In the genomic region with DNA sequence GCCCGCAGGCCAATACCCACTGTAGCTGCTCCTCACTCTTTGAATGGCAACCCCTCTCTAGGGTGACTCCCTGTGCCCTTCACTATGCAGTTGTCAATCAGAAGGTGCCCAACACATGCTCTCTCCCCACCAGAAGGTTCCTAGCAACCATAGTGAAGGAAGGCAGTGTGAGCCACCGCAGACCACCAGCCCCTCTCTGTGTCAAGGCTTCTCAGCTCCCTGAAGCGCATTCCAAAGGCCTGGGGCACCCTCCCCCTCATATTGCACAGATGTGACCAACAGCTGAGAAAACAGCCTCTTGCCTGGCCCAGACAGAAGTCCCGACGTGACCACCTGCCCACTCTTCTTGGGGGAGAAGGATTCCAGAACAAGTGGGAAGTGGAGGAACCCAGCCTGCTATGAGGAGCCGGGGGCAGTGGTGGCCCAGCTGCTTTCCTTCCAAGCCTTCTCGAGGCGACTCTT, we compare ENCODE assay signal across 7 mouse cellular contexts. TPM values are rescaled to one million over a fixed set of nuclear protein-coding genes. Genes with fewer than 3 reads are reported as not detected.
DNase-seq lines count a peak whose midpoint lies in the region; ATAC-seq and TF ChIP-seq lines count a peak whose summit lies in the region.

No protein-coding gene starts in this region.

- peak overlapping the region; percentile 70 for H3K4me3 ChIP-seq in ES-Bruce4 (ENCODE audit: low read depth, low read length)
- peak overlapping the region; percentile 86 for H3K4me3 ChIP-seq in hindbrain, embryonic 11.5 days (ENCODE audit: low read depth, low read length)
- H3K4me3 ChIP-seq in midbrain, embryonic 11.5 days (ENCODE audit: low read depth, low read length), result peak overlapping the region; percentile 96

- ATAC-seq in hindbrain, embryonic 11.5 days (ENCODE audit: low FRiP score), result peak; percentile 61
- peak; percentile 14 for ATAC-seq in midbrain, embryonic 11.5 days (ENCODE audit: low FRiP score)

- DNase-seq in brain, embryonic 14.5 days (ENCODE audit: low read depth), result peak; percentile 70
- DNase-seq in hindbrain, embryonic 11.5 days (ENCODE audit: low spot score), result no peak
- peak; percentile 95 for DNase-seq in midbrain, embryonic 11.5 days (ENCODE audit: low spot score, missing footprints)
- DNase-seq in retina, embryonic 14.5 days (ENCODE audit: low spot score), result no peak
- no peak for DNase-seq in T-cell, adult 2 months (ENCODE audit: low spot score)
- DNase-seq in ovary, postnatal 36 days (ENCODE audit: low spot score), result no peak

- no peaks in the 10 kb centered on the region for H3K36me3 ChIP-seq in ES-Bruce4 (ENCODE audit: control insufficient read depth, insufficient read depth, low read length, poor library complexity, severe bottlenecking)
- H3K36me3 ChIP-seq in hindbrain, embryonic 11.5 days (ENCODE audit: control insufficient read depth, insufficient read depth, low read length), result peaks cover 2% of the 10 kb centered on the region; the same call in 1 of the 2 replicates
- peaks cover 20% of the 10 kb centered on the region for H3K36me3 ChIP-seq in midbrain, embryonic 11.5 days (ENCODE audit: control insufficient read depth, insufficient read depth, low read length)

- no peak for TF ChIP-seq CTCF in ES-Bruce4 (IDR thresholded peaks at IDR 0.05; ENCODE audit: low read depth, low read length)
- TF ChIP-seq CTCF in brain, embryonic 14.5 days (IDR thresholded peaks at IDR 0.05; ENCODE audit: borderline replicate concordance, extremely low read depth, insufficient read depth, insufficient read length), result no peak

- WGBS in hindbrain, embryonic 11.5 days, result 1% methylated on average over 8 of the region's 8 CpGs
- WGBS in midbrain, embryonic 11.5 days, result 5% methylated on average over 8 of the region's 8 CpGs

- no peak overlapping the region for H3K9ac ChIP-seq in ES-Bruce4 (ENCODE audit: low read depth, poor library complexity, severe bottlenecking)
- peak overlapping the region; percentile 92 for H3K9ac ChIP-seq in hindbrain, embryonic 11.5 days (ENCODE audit: low read depth, low read length)
- H3K9ac ChIP-seq in midbrain, embryonic 11.5 days (ENCODE audit: low read length), result peak overlapping the region; percentile 93

- no peak overlapping the region for H3K27ac ChIP-seq in ES-Bruce4 (ENCODE audit: insufficient read depth, low read length)
- H3K27ac ChIP-seq in hindbrain, embryonic 11.5 days (ENCODE audit: low read depth, low read length), result peak overlapping the region; percentile 97
- peak overlapping the region; percentile 98 for H3K27ac ChIP-seq in midbrain, embryonic 11.5 days (ENCODE audit: low read depth, low read length)

- peak overlapping the region; percentile 94 for H3K4me2 ChIP-seq in hindbrain, embryonic 11.5 days (replicated peaks; ENCODE audit: low read depth, low read length)
- H3K4me2 ChIP-seq in midbrain, embryonic 11.5 days, result peak overlapping the region; percentile 96

- H3K27me3 ChIP-seq in ES-Bruce4 (ENCODE audit: control insufficient read depth, insufficient read depth, low read length, poor library complexity, severe bottlenecking), result peaks cover 11% of the 10 kb centered on the region
- H3K27me3 ChIP-seq in hindbrain, embryonic 11.5 days (ENCODE audit: control insufficient read depth, insufficient read depth, low read length), result no peaks in the 10 kb centered on the region
- H3K27me3 ChIP-seq in midbrain, embryonic 11.5 days (ENCODE audit: control insufficient read depth, insufficient read depth, low read length), result no peaks in the 10 kb centered on the region

- TF ChIP-seq EP300 in ES-Bruce4 (IDR thresholded peaks at IDR 0.05; ENCODE audit: insufficient read depth, low read depth, low read length), result no peak

- no peaks in the 10 kb centered on the region for H3K9me3 ChIP-seq in ES-Bruce4 (replicated peaks; ENCODE audit: control insufficient read depth, insufficient read depth, low read length, poor library complexity, severe bottlenecking)
- H3K9me3 ChIP-seq in hindbrain, embryonic 11.5 days (ENCODE audit: control insufficient read depth, low read length), result no peaks in the 10 kb centered on the region
- H3K9me3 ChIP-seq in midbrain, embryonic 11.5 days (ENCODE audit: control insufficient read depth, low read length), result no peaks in the 10 kb centered on the region

- peaks cover 1% of the 10 kb centered on the region for H3K4me1 ChIP-seq in ES-Bruce4 (ENCODE audit: control insufficient read depth, insufficient read depth, low read length)
- peaks cover 13% of the 10 kb centered on the region for H3K4me1 ChIP-seq in hindbrain, embryonic 11.5 days (replicated peaks; ENCODE audit: control insufficient read depth, insufficient read depth, low read length)
- peaks cover 41% of the 10 kb centered on the region for H3K4me1 ChIP-seq in midbrain, embryonic 11.5 days (ENCODE audit: control insufficient read depth, insufficient read depth, low read length)

- no peak for TF ChIP-seq POLR2A in ES-Bruce4 (IDR thresholded peaks at IDR 0.05; ENCODE audit: insufficient read depth, low read length)
- no peak for TF ChIP-seq POLR2A in brain, embryonic 14.5 days (IDR thresholded peaks at IDR 0.05; ENCODE audit: borderline replicate concordance, extremely low read depth, insufficient read depth, insufficient read length, poor library complexity, severe bottlenecking)

RNA-seq across cellular contexts. Expression of a gene that starts 1.4 kb away (rescaled TPM):
- 34.5 and 36.0 TPM in 2 replicates for polyA plus RNA-seq in ES-Bruce4 (2011; ENCODE audit: insufficient read depth, insufficient read length, low read depth, missing spikeins)
- polyA plus RNA-seq in brain, embryonic 14.5 days (2012; rRNA removed), result 29.1 and 44.3 TPM in 2 replicates
- polyA plus RNA-seq in hindbrain, embryonic 11.5 days (2014; fragmentation: Nextera tagmentation; extraction: Ambion mirVana), result 71.6 and 87.9 TPM in 2 replicates
- polyA plus RNA-seq in midbrain, embryonic 11.5 days (2014; fragmentation: Nextera tagmentation; extraction: Ambion mirVana), result 70.3 and 85.4 TPM in 2 replicates

RNA-seq across cellular contexts. Expression of a gene that starts 23.8 kb away (rescaled TPM):
- polyA plus RNA-seq in ES-Bruce4 (2011; ENCODE audit: insufficient read depth, insufficient read length, low read depth, missing spikeins), result 11.9 and 12.0 TPM in 2 replicates
- polyA plus RNA-seq in brain, embryonic 14.5 days (2012; rRNA removed), result 20.0 and 33.4 TPM in 2 replicates
- 738 and 794 TPM in 2 replicates for polyA plus RNA-seq in hindbrain, embryonic 11.5 days (2014; fragmentation: Nextera tagmentation; extraction: Ambion mirVana)
- 539 and 540 TPM in 2 replicates for polyA plus RNA-seq in midbrain, embryonic 11.5 days (2014; fragmentation: Nextera tagmentation; extraction: Ambion mirVana)

RNA-seq across cellular contexts. Expression of a gene that starts 27.8 kb away (rescaled TPM):
- polyA plus RNA-seq in ES-Bruce4 (2011; ENCODE audit: insufficient read depth, insufficient read length, low read depth, missing spikeins), result 1.1 TPM in 2 replicates
- polyA plus RNA-seq in brain, embryonic 14.5 days (2012; rRNA removed), result 56.8 and 62.0 TPM in 2 replicates
- 0.21 and 0.82 TPM in 2 replicates for polyA plus RNA-seq in hindbrain, embryonic 11.5 days (2014; fragmentation: Nextera tagmentation; extraction: Ambion mirVana)
- polyA plus RNA-seq in midbrain, embryonic 11.5 days (2014; fragmentation: Nextera tagmentation; extraction: Ambion mirVana), result 0.37 and 0.44 TPM in 2 replicates

RNA-seq across cellular contexts. Expression of a gene that starts 41.7 kb away (rescaled TPM):
- polyA plus RNA-seq in ES-Bruce4 (2011; ENCODE audit: insufficient read depth, insufficient read length, low read depth, missing spikeins), result 14.9 and 18.8 TPM in 2 replicates
- polyA plus RNA-seq in brain, embryonic 14.5 days (2012; rRNA removed), result 41.0 and 55.9 TPM in 2 replicates
- 13.7 and 17.9 TPM in 2 replicates for polyA plus RNA-seq in hindbrain, embryonic 11.5 days (2014; fragmentation: Nextera tagmentation; extraction: Ambion mirVana)
- polyA plus RNA-seq in midbrain, embryonic 11.5 days (2014; fragmentation: Nextera tagmentation; extraction: Ambion mirVana), result 14.6 and 17.0 TPM in 2 replicates

RNA-seq across cellular contexts. Expression of a gene that starts 42.1 kb away (rescaled TPM):
- polyA plus RNA-seq in ES-Bruce4 (2011; ENCODE audit: insufficient read depth, insufficient read length, low read depth, missing spikeins), result 64.3 and 68.4 TPM in 2 replicates
- polyA plus RNA-seq in brain, embryonic 14.5 days (2012; rRNA removed), result 29.2 and 29.4 TPM in 2 replicates
- 42.5 and 55.2 TPM in 2 replicates for polyA plus RNA-seq in hindbrain, embryonic 11.5 days (2014; fragmentation: Nextera tagmentation; extraction: Ambion mirVana)
- polyA plus RNA-seq in midbrain, embryonic 11.5 days (2014; fragmentation: Nextera tagmentation; extraction: Ambion mirVana), result 53.9 and 54.8 TPM in 2 replicates

Comparison
In these comparisons a context has a peak if more than half of its experiments do, and no peak if none do; other contexts are left out.
1. DNase-seq: peak in brain, embryonic 14.5 days (single experiment) and midbrain, embryonic 11.5 days (single experiment); none in hindbrain, embryonic 11.5 days (single experiment), retina, embryonic 14.5 days (single experiment), T-cell, adult 2 months (single experiment) and ovary, postnatal 36 days (single experiment).
2. RNA of a gene that starts 23.8 kb away (polyA plus RNA-seq): 738 to 794 TPM in hindbrain, embryonic 11.5 days and 539 to 540 TPM in midbrain, embryonic 11.5 days; 20.0 to 33.4 TPM in brain, embryonic 14.5 days and 11.9 to 12.0 TPM in ES-Bruce4; every median in the first group is over 10 times any median in the second.
3. RNA of a gene that starts 27.8 kb away (polyA plus RNA-seq): 56.8 to 62.0 TPM in brain, embryonic 14.5 days; 1.1 TPM in ES-Bruce4, 0.21 to 0.82 TPM in hindbrain, embryonic 11.5 days and 0.37 to 0.44 TPM in midbrain, embryonic 11.5 days; every median in the first group is over 10 times any median in the second.
4. Peak in every context shown above with its lines, with median percentiles within 50 percentile points of each other: H3K4me3 ChIP-seq.